Mouse (Mus musculus): ENCODE measurements around the gene Pepd.
A peak's percentile ranks its signal among the peaks of the same experiment; 100 is the strongest.

- TF ChIP-seq GATA1 (IDR thresholded peaks at IDR 0.05; ENCODE audit: low read length) (peak; percentile 49; the same call in 1 of the 2 replicates), TAL1 (IDR thresholded peaks at IDR 0.05; ENCODE audit: low read length) (0 out of 3 replicates have a peak, but pooled peaks have one; percentile 15)
Observed at GRCm38 (mm10) chr7:34985646-34986045, 73.5 kb downstream of the Pepd start.
